Comparison of ENCODE assay signal across 8 mouse cellular contexts in the genomic region with DNA sequence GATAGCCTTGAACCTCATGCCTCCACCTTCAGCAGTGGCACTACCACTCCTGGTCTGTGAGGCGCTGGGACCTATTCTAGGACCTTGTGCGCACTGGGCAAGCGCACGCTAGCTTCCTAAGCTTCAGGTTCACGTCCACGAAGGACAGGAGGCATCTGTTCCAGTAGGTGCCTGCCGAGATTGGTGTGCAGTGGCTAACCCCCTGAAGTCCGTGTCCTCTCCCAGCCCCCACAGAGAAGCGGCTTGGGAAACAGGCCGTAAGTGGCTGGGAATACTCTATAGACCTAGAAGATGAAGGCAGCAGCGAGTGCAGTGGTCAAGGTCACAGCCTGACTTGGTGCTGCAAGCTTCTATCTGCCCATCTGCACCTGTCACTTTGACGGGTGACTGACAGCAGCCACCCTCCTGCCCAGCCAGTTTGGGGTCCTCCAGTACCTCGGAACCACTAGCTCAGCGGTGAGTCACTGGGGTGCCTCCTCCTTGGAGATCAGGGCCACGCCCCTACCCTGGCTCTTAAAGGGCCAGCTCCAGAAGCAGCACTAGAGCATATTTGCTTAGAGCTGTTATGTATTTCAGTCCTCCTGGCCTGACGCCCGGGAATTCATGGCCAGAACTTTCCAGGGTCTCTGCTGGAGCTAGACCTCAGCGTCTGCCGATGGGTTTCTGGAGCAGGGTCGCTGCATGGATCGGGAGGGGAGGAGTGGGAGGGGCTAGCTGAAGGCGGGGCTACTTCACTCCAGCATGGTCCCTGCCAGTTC. TPM values are rescaled to one million over a fixed set of nuclear protein-coding genes. Genes with fewer than 3 reads are reported as not detected.
A peak's percentile ranks its signal among the peaks of the same experiment; 100 is the strongest.
DNase-seq lines count a peak whose midpoint lies in the region; ATAC-seq and TF ChIP-seq lines count a peak whose summit lies in the region.

No protein-coding gene starts in this region.

- WGBS in embryonic facial prominence, embryonic 14.5 days, result 12% methylated on average over 22 of the region's 22 CpGs
- WGBS in heart, embryonic 12.5 days, result 13% methylated on average over 22 of the region's 22 CpGs
- 12% methylated on average over 22 of the region's 22 CpGs for WGBS in kidney, embryonic 15.5 days
- 15% methylated on average over 22 of the region's 22 CpGs for WGBS in liver, adult 2 months

- H3K4me2 ChIP-seq in embryonic facial prominence, embryonic 14.5 days (ENCODE audit: low read depth, low read length), result peak overlapping the region; percentile 82
- H3K4me2 ChIP-seq in heart, embryonic 12.5 days, result peak overlapping the region; percentile 77
- peak overlapping the region; percentile 74 for H3K4me2 ChIP-seq in kidney, embryonic 15.5 days

- H3K27ac ChIP-seq in embryonic facial prominence, embryonic 14.5 days (replicated peaks; ENCODE audit: low read depth, low read length), result peak overlapping the region; percentile 48
- H3K27ac ChIP-seq in heart, embryonic 12.5 days (ENCODE audit: poor library complexity, severe bottlenecking), result peak overlapping the region; percentile 93
- peak overlapping the region; percentile 82 for H3K27ac ChIP-seq in kidney, embryonic 15.5 days
- no peak overlapping the region for H3K27ac ChIP-seq in liver, adult 2 months (replicated peaks; ENCODE audit: insufficient read depth, low read depth, low read length)

- no peaks in the 10 kb centered on the region for H3K9me3 ChIP-seq in embryonic facial prominence, embryonic 14.5 days (ENCODE audit: control insufficient read depth, low read length)
- no peaks in the 10 kb centered on the region for H3K9me3 ChIP-seq in heart, embryonic 12.5 days (replicated peaks)
- no peaks in the 10 kb centered on the region for H3K9me3 ChIP-seq in kidney, embryonic 15.5 days (replicated peaks)

- TF ChIP-seq CTCF in C2C12 (IDR thresholded peaks at IDR 0.05; ENCODE audit: control insufficient read depth, insufficient read depth, insufficient read length), result no peak
- no peak for TF ChIP-seq CTCF in liver, adult 2 months (IDR thresholded peaks at IDR 0.05; ENCODE audit: low read depth, low read length)

- no peak for TF ChIP-seq POLR2A in liver, adult 2 months (IDR thresholded peaks at IDR 0.05; ENCODE audit: extremely low read depth, insufficient read depth, low read length)

- peak overlapping the region; percentile 15 for H3K4me3 ChIP-seq in C2C12 (ENCODE audit: insufficient read depth, poor library complexity, severe bottlenecking)
- peak overlapping the region; percentile 43 for H3K4me3 ChIP-seq in embryonic facial prominence, embryonic 14.5 days (ENCODE audit: low read depth, low read length)
- peak overlapping the region; percentile 51 for H3K4me3 ChIP-seq in heart, embryonic 12.5 days
- H3K4me3 ChIP-seq in kidney, embryonic 15.5 days (replicated peaks), result peak overlapping the region; percentile 52
- peak overlapping the region; percentile 52 for H3K4me3 ChIP-seq in liver, adult 2 months (ENCODE audit: insufficient read depth, low read depth, low read length)

- peaks cover 57% of the 10 kb centered on the region for H3K4me1 ChIP-seq in embryonic facial prominence, embryonic 14.5 days (ENCODE audit: control insufficient read depth, insufficient read depth, low read length)
- peaks cover 93% of the 10 kb centered on the region for H3K4me1 ChIP-seq in heart, embryonic 12.5 days (replicated peaks)
- H3K4me1 ChIP-seq in kidney, embryonic 15.5 days, result peaks cover 85% of the 10 kb centered on the region
- peaks cover 5% of the 10 kb centered on the region; the same call in 1 of the 2 replicates for H3K4me1 ChIP-seq in liver, adult 2 months (ENCODE audit: control insufficient read depth, insufficient read depth, low read length)

- H3K27me3 ChIP-seq in C2C12 (ENCODE audit: control insufficient read depth, insufficient read depth, insufficient read length), result no peaks in the 10 kb centered on the region
- H3K27me3 ChIP-seq in embryonic facial prominence, embryonic 14.5 days (replicated peaks; ENCODE audit: control insufficient read depth, insufficient read depth, low read length), result no peaks in the 10 kb centered on the region
- no peaks in the 10 kb centered on the region for H3K27me3 ChIP-seq in heart, embryonic 12.5 days (replicated peaks)
- no peaks in the 10 kb centered on the region for H3K27me3 ChIP-seq in kidney, embryonic 15.5 days
- no peaks in the 10 kb centered on the region for H3K27me3 ChIP-seq in liver, adult 2 months (ENCODE audit: control insufficient read depth, insufficient read depth, low read length)
- no peaks in the 10 kb centered on the region for H3K27me3 ChIP-seq in splenic B cell, adult 2 months (ENCODE audit: control insufficient read depth, insufficient read depth, low read length, poor library complexity, severe bottlenecking)

- H3ac ChIP-seq in C2C12 (ENCODE audit: control insufficient read depth, insufficient read length, low read depth), result peak overlapping the region; percentile 4

- H3K36me3 ChIP-seq in C2C12 (ENCODE audit: control insufficient read depth, insufficient read depth), result peaks cover 22% of the 10 kb centered on the region
- H3K36me3 ChIP-seq in embryonic facial prominence, embryonic 14.5 days (ENCODE audit: control insufficient read depth, insufficient read depth, low read length), result no peaks in the 10 kb centered on the region
- no peaks in the 10 kb centered on the region for H3K36me3 ChIP-seq in heart, embryonic 12.5 days
- no peaks in the 10 kb centered on the region for H3K36me3 ChIP-seq in kidney, embryonic 15.5 days
- no peaks in the 10 kb centered on the region for H3K36me3 ChIP-seq in liver, adult 2 months (ENCODE audit: control insufficient read depth, insufficient read depth, low read length)
- no peaks in the 10 kb centered on the region for H3K36me3 ChIP-seq in splenic B cell, adult 2 months (ENCODE audit: control insufficient read depth, insufficient read depth, low read length, poor library complexity, severe bottlenecking)

- H3K79me3 ChIP-seq in C2C12 (ENCODE audit: low read depth), result peaks cover 94% of the 10 kb centered on the region

- ATAC-seq in embryonic facial prominence, embryonic 14.5 days (ENCODE audit: low read depth), result peak; percentile 74
- ATAC-seq in heart, embryonic 12.5 days (ENCODE audit: insufficient number of reproducible peaks, low FRiP score), result peak; percentile 59
- peak; percentile 75 for ATAC-seq in kidney, embryonic 15.5 days (replicated peaks; ENCODE audit: low FRiP score)
- peak; percentile 45 for ATAC-seq in monocyte, adult 5-6 weeks (replicated peaks; ENCODE audit: insufficient number of reproducible peaks, low FRiP score, low TSS enrichment, poor library complexity, severe bottlenecking)

- DNase-seq in adrenal gland, postnatal 4 days (ENCODE audit: low spot score in 2 of 2), result peak; percentile 16 to 62
- peak; percentile 95 for DNase-seq in embryonic facial prominence, embryonic 14.5 days (ENCODE audit: low spot score)
- peak; percentile 31 for DNase-seq in liver, adult 2 months (ENCODE audit: extremely low read depth, low read depth, low spot score)
- DNase-seq in splenic B cell, adult 2 months (ENCODE audit: low read depth, low spot score), result peak; percentile 68

- peak overlapping the region; percentile 58 for H3K9ac ChIP-seq in embryonic facial prominence, embryonic 14.5 days (ENCODE audit: low read depth, low read length)
- H3K9ac ChIP-seq in heart, embryonic 12.5 days, result peak overlapping the region; percentile 73
- peak overlapping the region; percentile 41 for H3K9ac ChIP-seq in kidney, embryonic 15.5 days
- H3K9ac ChIP-seq in liver, adult 2 months (ENCODE audit: low read depth, low read length), result peak overlapping the region; percentile 15; the same call in 1 of the 2 replicates

- peaks cover 100% of the 10 kb centered on the region for H3K79me2 ChIP-seq in C2C12 (ENCODE audit: control insufficient read depth, insufficient read depth)
- no peaks in the 10 kb centered on the region for H3K79me2 ChIP-seq in liver, adult 2 months (ENCODE audit: control insufficient read depth, insufficient read depth, low read length)

TF ChIP-seq in C2C12, 6 proteins besides CTCF, POLR2A, EP300 and RAD21:
- TF ChIP-seq MYOD1 (IDR thresholded peaks at IDR 0.05; ENCODE audit: control insufficient read depth, insufficient read length, low read depth) (peak; percentile 73), MYOG (IDR thresholded peaks at IDR 0.05; ENCODE audit: control insufficient read depth, extremely low read depth, insufficient read length) (no peak)

RNA-seq across cellular contexts. Expression of a gene that starts 13.2 kb away (rescaled TPM):
- 58.6 TPM for polyA plus RNA-seq in C2C12 (2012; fragmentation: generic; extraction: Trizol)
- 10 to 100 TPM in 1 of 2 experiments, 1 to 10 TPM in 1; 8.0 to 15.4 TPM for total RNA-seq in adrenal gland, postnatal 4 days (2021)
- polyA plus RNA-seq in embryonic facial prominence, embryonic 14.5 days (2014; fragmentation: Nextera tagmentation; extraction: Ambion mirVana), result 45.6 and 49.2 TPM in 2 replicates
- 51.7 and 52.8 TPM in 2 replicates for polyA plus RNA-seq in heart, embryonic 12.5 days (2016; fragmentation: Nextera tagmentation; extraction: Ambion mirVana)
- polyA plus RNA-seq in kidney, embryonic 15.5 days (2015; fragmentation: Nextera tagmentation; extraction: Ambion mirVana), result 42.0 and 43.2 TPM in 2 replicates
- 0.07 and 0.09 TPM in 2 replicates for total RNA-seq in liver, adult 2 months (2014; rRNA removed)
- 0.07 and 0.11 TPM in 2 replicates for polyA plus RNA-seq in liver, adult 2 months (2012; rRNA removed)
- total RNA-seq in monocyte, adult 5-6 weeks (2017), result not detected in 3 replicates

RNA-seq across cellular contexts. Expression of a gene that starts 55.4 kb away (rescaled TPM):
- 4.1 TPM for polyA plus RNA-seq in C2C12 (2012; fragmentation: generic; extraction: Trizol)
- total RNA-seq in adrenal gland, postnatal 4 days (2021), result 1 to 10 TPM; 2.7 TPM
- polyA plus RNA-seq in embryonic facial prominence, embryonic 14.5 days (2014; fragmentation: Nextera tagmentation; extraction: Ambion mirVana), result 1.0 TPM in 2 replicates
- polyA plus RNA-seq in heart, embryonic 12.5 days (2016; fragmentation: Nextera tagmentation; extraction: Ambion mirVana), result 0.42 and 0.49 TPM in 2 replicates
- polyA plus RNA-seq in kidney, embryonic 15.5 days (2015; fragmentation: Nextera tagmentation; extraction: Ambion mirVana), result 0.22 and 0.33 TPM in 2 replicates
- 0.46 and 0.60 TPM in 2 replicates for total RNA-seq in liver, adult 2 months (2014; rRNA removed)
- polyA plus RNA-seq in liver, adult 2 months (2012; rRNA removed), result 1.8 TPM in 2 replicates
- total RNA-seq in monocyte, adult 5-6 weeks (2017), result not detected in 3 replicates

Comparison
In these comparisons a context has a peak if more than half of its experiments do, and no peak if none do; other contexts are left out.
1. DNase-seq: peak in every context shown above with its lines; median percentile 95 in embryonic facial prominence, embryonic 14.5 days; 68 in splenic B cell, adult 2 months; 39 in adrenal gland, postnatal 4 days; 31 in liver, adult 2 months.
2. H3K9ac ChIP-seq: peak in every context shown above with its lines; median percentile 73 in heart, embryonic 12.5 days; 58 in embryonic facial prominence, embryonic 14.5 days; 41 in kidney, embryonic 15.5 days; 15 in liver, adult 2 months.
3. RNA of a gene that starts 13.2 kb away (polyA plus RNA-seq): 58.6 TPM in C2C12 (single experiment), 51.7 to 52.8 TPM in heart, embryonic 12.5 days, 45.6 to 49.2 TPM in embryonic facial prominence, embryonic 14.5 days and 42.0 to 43.2 TPM in kidney, embryonic 15.5 days; 0.07 to 0.11 TPM in liver, adult 2 months; every median in the first group is over 10 times any median in the second.
4. Peak in every context shown above with its lines, with median percentiles within 50 percentile points of each other: H3K4me3 ChIP-seq, ATAC-seq and H3K4me2 ChIP-seq.